Mouse (Mus musculus) small intestine, adult 2 months (tissue): ENCODE results near the gene Pofut1. TPM values are rescaled to one million over a fixed set of nuclear protein-coding genes. Genes with fewer than 3 reads are reported as not detected.

Source experiments
- H3K27ac ChIP-seq: fragments of 200-500 bp; 2 replicates; pipeline ENCODE4 v1.5.1; 2012; ENCODE audit warnings: low read depth, low read length, control low read depth, inconsistent platforms; ENCODE audit not compliant: insufficient read depth
- H3K27me3 ChIP-seq: fragments of 200-500 bp; 2 replicates; pipeline ENCODE4 v1.6.1; 2012; ENCODE audit warnings: mild to moderate bottlenecking, moderate library complexity, low read length, inconsistent platforms; ENCODE audit not compliant: control insufficient read depth, insufficient read depth
- H3K36me3 ChIP-seq: fragments of 200-500 bp; 2 replicates; pipeline ENCODE4 v1.6.1; 2012; ENCODE audit warnings: mild to moderate bottlenecking, low read length, control low read depth, inconsistent platforms; ENCODE audit not compliant: control insufficient read depth, insufficient read depth
- H3K4me1 ChIP-seq: fragments of 200-500 bp; 2 replicates; pipeline ENCODE4 v1.6.1; 2012; ENCODE audit warnings: low read length, inconsistent platforms, mixed read lengths; ENCODE audit not compliant: control insufficient read depth, insufficient read depth, insufficient read length
- H3K4me3 ChIP-seq: fragments of 200-500 bp; 2 replicates; pipeline ENCODE4 v1.5.1; 2012; ENCODE audit warnings: low read depth, mild to moderate bottlenecking, control low read depth, inconsistent platforms, low read length, moderate library complexity
- CTCF ChIP-seq: fragments of 200-500 bp; IDR thresholded peaks from 2 replicates; pipeline ENCODE4 v1.5.1; 2012; ENCODE audit warnings: low read depth, mild to moderate bottlenecking, control low read depth, inconsistent platforms, low read length, moderate library complexity, mixed read lengths; ENCODE audit not compliant: insufficient replicate concordance, insufficient read length; ENCODE audit errors: extremely low read depth
- POLR2A ChIP-seq: fragments of 200-500 bp; IDR thresholded peaks from 2 replicates; pipeline ENCODE4 v1.6.1; 2012; ENCODE audit warnings: low read depth, mild to moderate bottlenecking, control low read depth, inconsistent platforms, low read length, moderate library complexity
- whole genome bisulfite sequencing: fragments of 180-500 bp; shearing (Covaris S2); methylation state at CpG from one replicate; pipeline ENCODE4 v1.1.7; 2018; 5-methylcytosine and 5-hydroxymethylcytosine counted together
- polyA plus RNA-seq: library from polyadenylated mRNA; depleted of rRNA; stranded (reverse); fragments of >200 nt; gene quantifications from 2 replicates; pipeline ENCODE4 v1.2.3, GENCODE M21; 2012; rRNA removed

The Pofut1 gene
- polyA plus RNA-seq, 1 experiment, result 20.4 TPM

DNA sequence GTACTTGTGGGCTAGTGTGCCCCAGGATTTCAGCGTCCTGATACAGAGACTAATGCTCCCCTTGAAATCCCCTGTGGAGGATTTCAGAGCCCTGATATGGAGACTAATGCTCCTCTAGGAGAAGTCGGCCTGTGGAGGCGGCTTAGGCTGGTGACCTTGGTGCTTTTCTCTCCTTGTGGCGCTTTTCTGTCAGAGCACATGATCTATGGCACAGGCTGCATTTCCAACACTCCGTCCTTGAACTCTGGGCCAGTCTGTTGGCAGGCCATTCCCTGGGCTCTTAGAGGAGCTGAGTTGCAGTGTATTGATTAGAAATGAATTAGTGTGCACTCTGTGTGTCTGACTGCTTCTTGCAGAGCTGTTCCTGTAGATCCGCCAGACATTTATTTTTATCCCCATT, 63.9 kb downstream of the Pofut1 start:
- H3K36me3 ChIP-seq, result 0 out of 2 replicates have a peak, but pooled peaks cover 2% of the 10 kb centered on the region
- no peak overlapping the region for H3K4me3 ChIP-seq
- 81% methylated on average over 6 of the region's 6 CpGs for WGBS
- 0 out of 2 replicates have a peak, but pooled peaks cover 2% of the 10 kb centered on the region for H3K4me1 ChIP-seq
- H3K27ac ChIP-seq, result no peak overlapping the region
- no peaks in the 10 kb centered on the region for H3K27me3 ChIP-seq
- TF ChIP-seq POLR2A (no peak), CTCF (no peak)

DNA sequence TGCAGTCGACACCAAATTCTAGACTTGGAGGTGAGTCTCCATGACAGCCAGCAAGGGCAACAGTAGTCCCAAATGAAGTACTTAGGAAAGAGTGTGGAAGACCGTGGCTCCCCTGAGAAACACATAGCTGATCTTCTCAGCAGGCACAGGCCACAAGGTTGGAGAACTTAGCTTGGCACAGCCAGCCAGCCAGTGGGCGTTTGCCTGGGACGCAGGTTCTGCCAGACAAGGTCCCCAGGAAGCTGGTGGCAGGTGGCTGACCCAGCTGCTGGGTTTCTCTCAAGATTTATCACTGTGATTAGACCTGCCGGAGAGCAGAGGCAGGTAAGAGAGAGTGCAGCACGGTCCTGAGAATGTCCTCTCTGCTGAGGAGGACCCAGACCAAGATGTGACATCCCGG, 67.3 kb downstream of the Pofut1 start:
- H3K4me1 ChIP-seq, result 0 out of 2 replicates have a peak, but pooled peaks cover 2% of the 10 kb centered on the region
- TF ChIP-seq POLR2A (no peak), CTCF (no peak)
- H3K4me3 ChIP-seq, result no peak overlapping the region
- WGBS, result 40% methylated on average over 7 of the region's 7 CpGs
- no peaks in the 10 kb centered on the region for H3K27me3 ChIP-seq
- no peaks in the 10 kb centered on the region for H3K36me3 ChIP-seq
- no peak overlapping the region for H3K27ac ChIP-seq

DNA sequence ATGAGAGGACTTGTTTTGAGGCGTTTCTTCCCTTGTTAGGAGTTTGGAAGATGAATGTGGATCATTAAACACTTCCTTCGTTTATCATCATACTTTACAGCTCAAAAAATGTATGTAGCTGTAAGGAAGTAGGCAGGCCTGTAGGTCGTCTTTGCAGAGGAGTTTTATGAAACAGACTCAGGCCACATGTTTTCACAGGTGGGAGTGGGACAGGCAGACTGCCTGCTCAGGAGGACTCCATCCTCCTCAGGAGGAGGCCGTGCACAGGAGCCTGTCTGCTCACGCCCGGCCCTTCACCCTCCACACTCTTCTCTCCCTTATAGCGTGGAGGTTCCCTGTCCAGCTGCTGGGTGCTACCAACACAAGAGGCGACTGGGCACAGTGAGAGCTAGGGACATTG, 67.8 kb downstream of the Pofut1 start:
- 69% methylated on average over 8 of the region's 8 CpGs for WGBS
- H3K36me3 ChIP-seq, result no peaks in the 10 kb centered on the region
- no peak overlapping the region for H3K27ac ChIP-seq
- H3K4me3 ChIP-seq, result no peak overlapping the region
- H3K27me3 ChIP-seq, result no peaks in the 10 kb centered on the region
- 0 out of 2 replicates have a peak, but pooled peaks cover 2% of the 10 kb centered on the region for H3K4me1 ChIP-seq
- TF ChIP-seq CTCF (no peak), POLR2A (no peak)

DNA sequence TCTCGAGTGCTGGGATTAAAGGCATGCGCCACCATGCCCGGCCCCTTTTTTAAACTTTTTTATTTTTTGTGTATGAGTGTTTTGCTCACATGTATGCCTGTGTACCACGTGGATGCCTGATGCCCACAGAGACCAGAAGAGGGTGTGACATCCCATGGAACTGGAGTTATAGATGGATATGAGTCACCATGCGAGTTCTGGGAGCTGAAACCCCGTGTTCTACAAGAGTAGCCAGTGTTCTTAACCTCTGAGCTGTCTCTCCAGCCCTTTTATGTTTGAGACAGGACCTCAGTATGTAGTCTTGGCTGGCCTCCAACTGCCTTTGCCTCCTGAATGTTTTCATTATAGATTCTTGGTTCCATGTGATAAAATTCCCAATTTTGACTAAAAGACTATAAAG, 68.9 kb downstream of the Pofut1 start:
- TF ChIP-seq POLR2A (no peak), CTCF (no peak)
- 0 out of 2 replicates have a peak, but pooled peaks cover 2% of the 10 kb centered on the region for H3K4me1 ChIP-seq
- H3K27ac ChIP-seq, result no peak overlapping the region
- no peak overlapping the region for H3K4me3 ChIP-seq
- 80% methylated on average over 6 of the region's 6 CpGs for WGBS
- H3K36me3 ChIP-seq, result no peaks in the 10 kb centered on the region
- no peaks in the 10 kb centered on the region for H3K27me3 ChIP-seq

DNA sequence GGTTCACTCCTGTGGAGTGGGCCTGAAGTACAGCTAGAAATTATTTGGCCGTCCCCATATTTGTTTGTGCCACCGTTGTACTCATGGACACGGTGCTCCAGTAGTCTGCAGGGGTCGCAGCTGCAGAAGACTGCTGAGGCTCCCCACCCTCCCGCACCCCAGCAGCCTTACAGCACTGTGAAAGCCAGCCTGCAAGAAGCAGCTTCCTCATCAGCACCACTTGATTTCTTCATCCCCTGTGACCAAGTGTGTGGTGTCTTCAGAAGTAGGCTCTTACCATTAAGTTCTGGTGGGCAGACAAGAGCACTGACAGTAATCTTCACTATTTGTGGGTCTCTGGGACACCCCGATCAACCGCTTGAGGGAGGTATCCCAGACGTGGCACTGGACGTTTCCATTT, 71.6 kb downstream of the Pofut1 start:
- Histone ChIP-seq H3K4me1 (0 out of 2 replicates have a peak, but pooled peaks cover 2% of the 10 kb centered on the region), H3K36me3 (peaks cover 9% of the 10 kb centered on the region; the same call in 1 of the 2 replicates), H3K27ac (no peak overlapping the region), H3K27me3 (no peaks in the 10 kb centered on the region), H3K4me3 (no peak overlapping the region)
- TF ChIP-seq CTCF (no peak), POLR2A (no peak)
- 89% methylated on average over 9 of the region's 9 CpGs for WGBS

DNA sequence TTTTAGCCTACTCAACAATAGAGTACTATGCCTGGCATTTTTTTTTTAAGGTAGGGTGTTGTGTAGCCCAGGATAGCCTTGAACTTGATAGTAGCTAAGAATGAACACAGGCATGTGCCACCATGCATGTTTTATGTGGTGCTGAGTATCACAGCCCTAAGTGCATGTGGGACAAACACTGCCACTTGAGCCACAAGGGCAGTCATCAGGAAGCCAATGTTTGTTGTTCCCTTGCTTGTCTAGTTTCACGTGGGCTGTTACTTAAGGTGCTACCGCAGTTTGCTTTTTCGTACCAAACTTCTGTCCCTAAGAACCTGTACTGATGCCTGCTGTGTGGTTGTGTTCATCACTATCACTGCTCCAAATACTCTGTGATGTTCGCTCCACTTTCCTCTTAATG, 77.1 kb downstream of the Pofut1 start:
- Histone ChIP-seq H3K4me3 (no peak overlapping the region), H3K36me3 (peaks cover 32% of the 10 kb centered on the region), H3K4me1 (peaks cover 2% of the 10 kb centered on the region; the same call in 1 of the 2 replicates), H3K27me3 (no peaks in the 10 kb centered on the region), H3K27ac (no peak overlapping the region)
- 95% methylated on average over 4 of the region's 4 CpGs for WGBS
- TF ChIP-seq CTCF (no peak), POLR2A (no peak)

DNA sequence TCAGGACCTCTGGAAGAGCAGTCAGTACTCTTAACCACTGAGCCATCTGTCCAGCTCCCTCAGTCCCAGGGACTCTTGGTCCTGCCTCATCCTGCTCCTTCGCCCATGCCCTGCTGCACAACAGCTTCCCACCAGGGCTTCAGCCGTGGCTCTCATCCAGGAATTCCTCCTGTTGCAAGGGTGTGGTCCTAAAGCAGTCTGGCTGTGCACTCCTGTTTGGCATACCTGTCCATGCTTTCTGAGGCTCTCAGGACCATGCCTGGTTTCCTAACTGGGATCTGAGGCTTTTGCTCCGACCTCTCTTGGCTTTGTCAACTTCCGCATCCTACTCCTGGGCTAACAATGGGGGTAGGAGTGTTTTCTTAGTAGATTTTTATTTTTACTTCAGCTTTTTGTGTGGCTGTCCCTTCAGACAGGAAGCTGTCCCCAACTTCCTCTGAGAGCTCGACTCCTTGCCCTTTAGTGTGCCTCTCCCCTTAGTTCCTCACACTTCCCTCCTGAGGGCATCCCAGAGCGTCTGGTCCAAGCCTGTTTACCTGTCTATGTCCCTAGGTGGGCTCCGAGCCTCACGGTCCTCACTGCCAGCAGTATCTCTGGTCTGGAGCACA, 77.8 kb downstream of the Pofut1 start:
- TF ChIP-seq CTCF, result no peak
- no peak for TF ChIP-seq POLR2A
- Histone ChIP-seq H3K27ac (no peak overlapping the region), H3K27me3 (no peaks in the 10 kb centered on the region), H3K4me3 (no peak overlapping the region), H3K36me3 (peaks cover 36% of the 10 kb centered on the region), H3K4me1 (peaks cover 2% of the 10 kb centered on the region; the same call in 1 of the 2 replicates)
- 78% methylated on average over 8 of the region's 8 CpGs for WGBS

Other genes with a start within 250 kb of the Pofut1 start
- gene Pdrg1, start 226.1 kb upstream of the Pofut1 start, polyA plus RNA-seq, result 11.0 and 18.4 TPM in 2 replicates
- gene Xkr7, start 209.7 kb upstream of the Pofut1 start, polyA plus RNA-seq, result 0.09 and 0.15 TPM in 2 replicates
- gene Ccm2l, start 175.6 kb upstream of the Pofut1 start, polyA plus RNA-seq, result 6.9 and 9.2 TPM in 2 replicates
- gene Hck, start 133.1 kb upstream of the Pofut1 start, polyA plus RNA-seq, result 16.8 and 31.9 TPM in 2 replicates
- 18.3 and 27.9 TPM in 2 replicates for gene Tm9sf4, start 80.2 kb upstream of the Pofut1 start, polyA plus RNA-seq
- 1.7 and 2.4 TPM in 2 replicates for gene Tspyl3, start 16.1 kb upstream of the Pofut1 start, polyA plus RNA-seq
- 8.4 and 13.6 TPM in 2 replicates for gene Plagl2, start 107 bp upstream of the Pofut1 start, polyA plus RNA-seq
- 2.8 and 4.9 TPM in 2 replicates for gene Kif3b, start 49.9 kb downstream of the Pofut1 start, polyA plus RNA-seq
- 3.1 and 6.7 TPM in 2 replicates for gene Asxl1, start 104.3 kb downstream of the Pofut1 start, polyA plus RNA-seq